ENCODE assay signal across 12 mouse cellular contexts in the genomic region with DNA sequence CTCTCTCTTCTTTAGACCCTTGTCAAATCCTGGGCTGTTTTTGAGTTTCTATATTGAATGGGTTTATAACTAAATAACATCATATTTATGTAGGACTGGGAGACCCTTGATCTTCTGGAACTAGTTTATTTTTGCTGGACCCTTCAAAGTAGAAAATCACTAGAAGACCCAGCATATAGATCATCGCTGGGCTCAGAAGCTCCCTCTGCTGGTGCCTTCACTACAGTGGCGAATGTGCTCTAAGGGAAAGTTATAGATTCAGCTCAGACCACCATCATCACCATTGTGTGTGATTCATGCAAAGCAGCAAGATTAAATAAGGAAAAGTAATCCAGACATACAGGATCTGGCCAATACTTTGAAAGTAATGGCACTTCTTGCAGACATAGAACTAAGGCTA.
DNase-seq lines count a peak whose midpoint lies in the region; ATAC-seq and TF ChIP-seq lines count a peak whose summit lies in the region.
"Had no signal": no experiment of that assay in that cellular context is flagged by ENCODE, and none has a peak within 500 bp of the region (broad histone marks: within the 10 kb centered on the region; RNA-seq: fewer than 3 reads in every experiment).

No protein-coding gene starts in this region.

- intact Hi-C loops in left cerebral cortex, adult 2 months (cut with DNase I) = no loop called here
- intact Hi-C loops in left cerebral cortex, postnatal 10 days (cut with DNase I) = no loop called here

- CTCF ChIA-PET in Patski (lab: Charles Lee) = no interaction called here

- no peak overlapping the region for H3K27ac ChIP-seq in cerebellum, adult 2 months (ENCODE audit: insufficient read depth, low read length)
- H3K27ac ChIP-seq in left cerebral cortex, adult 2 months = no peak overlapping the region
- no peak overlapping the region for H3K27ac ChIP-seq in liver, adult 2 months (replicated peaks; ENCODE audit: insufficient read depth, low read depth, low read length)
- H3K27ac ChIP-seq: hindbrain, embryonic 15.5 days; neural tube, embryonic 12.5 days; stomach, embryonic 15.5 days had no signal

- WGBS in cerebellum, adult 2 months = 40% methylated on average over 2 of the region's 2 CpGs
- WGBS in liver, adult 2 months = 29% methylated on average over 2 of the region's 2 CpGs

- DNase-seq in cerebellum, adult 2 months = no peak
- no peak for DNase-seq in cerebellum, adult 9-11 months
- no peak for DNase-seq in left cerebral cortex, adult 2 months (ENCODE audit: extremely low spot score in 1 of 2, low spot score in 2 of 2)
- DNase-seq in left cerebral cortex, postnatal 10 days (ENCODE audit: extremely low spot score in 1 of 2, low spot score in 2 of 2) = no peak
- DNase-seq in Patski (ENCODE audit: low read depth, low spot score) = no peak
- no peak for DNase-seq in liver, adult 2 months (ENCODE audit: extremely low read depth, low read depth, low spot score)
- no peak for DNase-seq in urinary bladder, postnatal 36 days (ENCODE audit: low spot score in 2 of 2)
- no peak for DNase-seq in kidney, adult 18-20 months
- DNase-seq: liver, embryonic 13.5 days had no signal

- no peak overlapping the region for H3K4me3 ChIP-seq in cerebellum, adult 2 months (replicated peaks; ENCODE audit: insufficient read depth, low read depth, low read length)
- H3K4me3 ChIP-seq in left cerebral cortex, adult 2 months = no peak overlapping the region
- no peak overlapping the region for H3K4me3 ChIP-seq in liver, adult 2 months (ENCODE audit: insufficient read depth, low read depth, low read length)
- H3K4me3 ChIP-seq: hindbrain, embryonic 15.5 days; liver, embryonic 13.5 days; neural tube, embryonic 12.5 days; stomach, embryonic 15.5 days had no signal

- no peaks in the 10 kb centered on the region for H3K27me3 ChIP-seq in cerebellum, adult 2 months (ENCODE audit: control insufficient read depth, insufficient read depth, low read length)
- peaks cover 3% of the 10 kb centered on the region for H3K27me3 ChIP-seq in Patski
- no peaks in the 10 kb centered on the region for H3K27me3 ChIP-seq in liver, adult 2 months (ENCODE audit: control insufficient read depth, insufficient read depth, low read length)
- H3K27me3 ChIP-seq: hindbrain, embryonic 15.5 days; liver, embryonic 13.5 days; neural tube, embryonic 12.5 days; stomach, embryonic 15.5 days had no signal

- H3K9ac ChIP-seq in liver, adult 2 months (ENCODE audit: low read depth, low read length) = no peak overlapping the region
- H3K9ac ChIP-seq: hindbrain, embryonic 15.5 days; liver, embryonic 13.5 days; neural tube, embryonic 12.5 days; stomach, embryonic 15.5 days had no signal

- POLR2A ChIA-PET in Patski (lab: Charles Lee) = no interaction called here

- TF ChIP-seq CTCF in cerebellum, adult 2 months (IDR thresholded peaks at IDR 0.05; ENCODE audit: borderline replicate concordance, insufficient read depth, low read depth, low read length) = peak; percentile 12; the same call in 1 of the 2 replicates
- TF ChIP-seq CTCF in left cerebral cortex, adult 2 months (IDR thresholded peaks at IDR 0.05) = peak; percentile 58
- peak; percentile 64 for TF ChIP-seq CTCF in Patski (IDR thresholded peaks at IDR 0.05)
- peak; percentile 26; the same call in 1 of the 2 replicates for TF ChIP-seq CTCF in liver, adult 2 months (IDR thresholded peaks at IDR 0.05; ENCODE audit: low read depth, low read length)

- no peaks in the 10 kb centered on the region for H3K79me2 ChIP-seq in liver, adult 2 months (ENCODE audit: control insufficient read depth, insufficient read depth, low read length)

- H3K36me3 ChIP-seq in liver, adult 2 months (ENCODE audit: control insufficient read depth, insufficient read depth, low read length) = no peaks in the 10 kb centered on the region
- H3K36me3 ChIP-seq: hindbrain, embryonic 15.5 days; liver, embryonic 13.5 days; neural tube, embryonic 12.5 days; stomach, embryonic 15.5 days had no signal

- no peaks in the 10 kb centered on the region for H3K4me1 ChIP-seq in cerebellum, adult 2 months (ENCODE audit: control insufficient read depth, insufficient read depth, low read length)
- no peaks in the 10 kb centered on the region for H3K4me1 ChIP-seq in liver, adult 2 months (ENCODE audit: control insufficient read depth, insufficient read depth, low read length)
- H3K4me1 ChIP-seq: hindbrain, embryonic 15.5 days; neural tube, embryonic 12.5 days; stomach, embryonic 15.5 days had no signal

- TF ChIP-seq POLR2A in cerebellum, adult 2 months (IDR thresholded peaks at IDR 0.05; ENCODE audit: borderline replicate concordance, insufficient read depth, low read length) = no peak
- no peak for TF ChIP-seq POLR2A in liver, adult 2 months (IDR thresholded peaks at IDR 0.05; ENCODE audit: extremely low read depth, insufficient read depth, low read length)

- ATAC-seq in Patski = no peak

- in situ Hi-C loops in Patski (cut with MboI; ENCODE audit: low pct_unique_long_range_greater_than_20kb) = no loop called here

Comparison
In these comparisons a context has a peak if more than half of its experiments do, and no peak if none do; other contexts are left out.
1. CTCF ChIP-seq: peak in every context shown above with its lines; median percentile 64 in Patski; 58 in left cerebral cortex, adult 2 months; 26 in liver, adult 2 months; 12 in cerebellum, adult 2 months.